In genomic region chr12:54985257-54986051, GRCm38 (mm10) we compare ENCODE assay signal across 8 mouse cellular contexts. TPM values are rescaled to one million over a fixed set of nuclear protein-coding genes. Genes with fewer than 3 reads are reported as not detected.
DNase-seq lines count a peak whose midpoint lies in the region; ATAC-seq and TF ChIP-seq lines count a peak whose summit lies in the region.

No protein-coding gene starts in this region.

- no peaks in the 10 kb centered on the region for H3K27me3 ChIP-seq in embryonic facial prominence, embryonic 10.5 days (replicated peaks; ENCODE audit: low read depth, poor library complexity, severe bottlenecking)
- H3K27me3 ChIP-seq in heart, adult 2 months (ENCODE audit: control insufficient read depth, insufficient read depth, low read length): no peaks in the 10 kb centered on the region
- no peaks in the 10 kb centered on the region for H3K27me3 ChIP-seq in kidney, adult 2 months (replicated peaks; ENCODE audit: control insufficient read depth, insufficient read depth, low read length)
- H3K27me3 ChIP-seq in liver, embryonic 14.5 days (ENCODE audit: control insufficient read depth, insufficient read depth, low read length): no peaks in the 10 kb centered on the region
- no peaks in the 10 kb centered on the region for H3K27me3 ChIP-seq in stomach, embryonic 16.5 days (ENCODE audit: control insufficient read depth, insufficient read depth, low read length)

- ATAC-seq in liver, embryonic 14.5 days (ENCODE audit: insufficient read depth): peak; percentile 71
- peak; percentile 77 for ATAC-seq in stomach, embryonic 16.5 days (ENCODE audit: insufficient read depth, low FRiP score)

- DNase-seq in 3134 (ENCODE audit: extremely low read depth, insufficient read length, low spot score): peak; percentile 68
- DNase-seq in adrenal gland, adult 2 months: peak; percentile 81
- DNase-seq in embryonic facial prominence, embryonic 10.5 days (ENCODE audit: low spot score): peak; percentile 77
- peak; percentile 80 to 81 for DNase-seq in heart, adult 2 months
- DNase-seq in kidney, adult 2 months: peak; percentile 66
- DNase-seq in liver, embryonic 14.5 days (ENCODE audit: low read depth in 3 of 3, low spot score in 3 of 3): peak in 2 of 3 experiments; percentile 30 to 37
- peak; percentile 82 for DNase-seq in neural tube, embryonic 10.5 days (ENCODE audit: extremely low spot score, low spot score)

- H3K4me3 ChIP-seq in embryonic facial prominence, embryonic 10.5 days: peak overlapping the region; percentile 97
- peak overlapping the region; percentile 87 for H3K4me3 ChIP-seq in heart, adult 2 months
- peak overlapping the region; percentile 86 for H3K4me3 ChIP-seq in kidney, adult 2 months (ENCODE audit: insufficient read depth, low read depth, low read length)
- H3K4me3 ChIP-seq in liver, embryonic 14.5 days (ENCODE audit: insufficient read depth in 1 of 2, low read depth in 2 of 2, low read length in 2 of 2): peak overlapping the region; percentile 85 to 95
- H3K4me3 ChIP-seq in stomach, embryonic 16.5 days (replicated peaks; ENCODE audit: low read length): peak overlapping the region; percentile 90

- H3K9ac ChIP-seq in heart, adult 2 months (ENCODE audit: low read depth, low read length): peak overlapping the region; percentile 92
- peak overlapping the region; percentile 90 for H3K9ac ChIP-seq in liver, embryonic 14.5 days (replicated peaks)
- peak overlapping the region; percentile 93 for H3K9ac ChIP-seq in stomach, embryonic 16.5 days (ENCODE audit: low read length)

- no peaks in the 10 kb centered on the region for H3K79me2 ChIP-seq in heart, adult 2 months (replicated peaks; ENCODE audit: control insufficient read depth, insufficient read depth, low read length)

- no peak for TF ChIP-seq POLR2A in heart, adult 2 months (IDR thresholded peaks at IDR 0.05; ENCODE audit: insufficient read depth, low read depth, low read length)
- no peak for TF ChIP-seq POLR2A in kidney, adult 2 months (IDR thresholded peaks at IDR 0.05; ENCODE audit: low read depth, low read length)

- WGBS in embryonic facial prominence, embryonic 10.5 days: under 1% methylated on average over 112 of the region's 117 CpGs
- under 1% methylated on average over 106 of the region's 117 CpGs for whole genome bisulfite sequencing in heart, adult 2 months
- under 1% methylated on average over 111 of the region's 117 CpGs for WGBS in kidney, adult 2 months
- under 1% methylated on average over 91 of the region's 117 CpGs for WGBS in liver, embryonic 14.5 days (ENCODE audit: insufficient replicate concordance)
- under 1% methylated on average over 117 of the region's 117 CpGs for WGBS in stomach, embryonic 16.5 days

- peak; percentile 11; the same call in 1 of the 2 replicates for TF ChIP-seq CTCF in heart, adult 2 months (IDR thresholded peaks at IDR 0.05)
- no peak for TF ChIP-seq CTCF in kidney, adult 2 months (conservative IDR thresholded peaks at IDR 0.05; ENCODE audit: insufficient read depth, insufficient read length, low read depth, low read length)
- TF ChIP-seq CTCF in liver, embryonic 14.5 days (IDR thresholded peaks at IDR 0.05; ENCODE audit: low read depth): no peak

- peaks cover 28% of the 10 kb centered on the region for H3K4me1 ChIP-seq in embryonic facial prominence, embryonic 10.5 days
- H3K4me1 ChIP-seq in heart, adult 2 months (ENCODE audit: control insufficient read depth, insufficient read depth, low read length): no peaks in the 10 kb centered on the region
- H3K4me1 ChIP-seq in kidney, adult 2 months (ENCODE audit: control insufficient read depth, insufficient read depth, low read length): peaks cover 3% of the 10 kb centered on the region; the same call in 1 of the 2 replicates
- H3K4me1 ChIP-seq in liver, embryonic 14.5 days (replicated peaks; ENCODE audit: control insufficient read depth in 2 of 2, insufficient read depth in 2 of 2, low read length in 1 of 2): peaks cover 25 to 28% of the 10 kb centered on the region in 2 experiments
- peaks cover 5% of the 10 kb centered on the region; the same call in 1 of the 2 replicates for H3K4me1 ChIP-seq in stomach, embryonic 16.5 days (ENCODE audit: control insufficient read depth, insufficient read depth, low read length)

- intact Hi-C loops in heart, adult 2 months (cut with DNase I): loop anchor here (5.0 to 10.0 kb wide), 2 partner anchors 151 to 317 kb away; partner anchors contain the start of gene Ppp2r3c

- peaks cover 22% of the 10 kb centered on the region for H3K36me3 ChIP-seq in embryonic facial prominence, embryonic 10.5 days (replicated peaks)
- H3K36me3 ChIP-seq in heart, adult 2 months (ENCODE audit: control insufficient read depth, insufficient read depth, low read length): no peaks in the 10 kb centered on the region
- H3K36me3 ChIP-seq in kidney, adult 2 months (ENCODE audit: control insufficient read depth, insufficient read depth, low read length): no peaks in the 10 kb centered on the region
- peaks cover 5% of the 10 kb centered on the region; the same call in 1 of the 2 replicates for H3K36me3 ChIP-seq in liver, embryonic 14.5 days (replicated peaks; ENCODE audit: control insufficient read depth, insufficient read depth, low read depth)
- no peaks in the 10 kb centered on the region for H3K36me3 ChIP-seq in stomach, embryonic 16.5 days (ENCODE audit: control insufficient read depth, insufficient read depth, low read length)

- TF ChIP-seq EP300 in heart, adult 2 months (IDR thresholded peaks at IDR 0.05; ENCODE audit: insufficient read depth, low read depth, low read length): no peak
- no peak for TF ChIP-seq EP300 in liver, embryonic 14.5 days (IDR thresholded peaks at IDR 0.05; ENCODE audit: low read depth)

- H3K27ac ChIP-seq in embryonic facial prominence, embryonic 10.5 days (replicated peaks): peak overlapping the region; percentile 95
- H3K27ac ChIP-seq in heart, adult 2 months: peak overlapping the region; percentile 82
- H3K27ac ChIP-seq in kidney, adult 2 months (ENCODE audit: insufficient read depth, low read depth, low read length): peak overlapping the region; percentile 37
- H3K27ac ChIP-seq in liver, embryonic 14.5 days: peak overlapping the region; percentile 90
- H3K27ac ChIP-seq in stomach, embryonic 16.5 days (ENCODE audit: low read length): peak overlapping the region; percentile 94

- H3K4me2 ChIP-seq in liver, embryonic 14.5 days (ENCODE audit: low read depth): peak overlapping the region; percentile 92
- peak overlapping the region; percentile 88 for H3K4me2 ChIP-seq in stomach, embryonic 16.5 days (ENCODE audit: low read depth, low read length)

- H3K9me3 ChIP-seq in embryonic facial prominence, embryonic 10.5 days: no peaks in the 10 kb centered on the region
- H3K9me3 ChIP-seq in liver, embryonic 14.5 days (ENCODE audit: control insufficient read depth, low read length): no peaks in the 10 kb centered on the region
- H3K9me3 ChIP-seq in stomach, embryonic 16.5 days (replicated peaks; ENCODE audit: control insufficient read depth, low read length): no peaks in the 10 kb centered on the region

RNA-seq across cellular contexts. Expression of gene Gm20403, which starts 0.9 kb away (rescaled TPM):
- not detected for total RNA-seq in adrenal gland, adult 2 months (2021)
- polyA plus RNA-seq in adrenal gland, adult 2 months (2012; rRNA removed): not detected in 2 replicates
- not detected in 2 replicates for polyA plus RNA-seq in embryonic facial prominence, embryonic 10.5 days (2016; fragmentation: Nextera tagmentation; extraction: Ambion mirVana)
- not detected for total RNA-seq in heart, adult 2 months (2021)
- polyA plus RNA-seq in heart, adult 2 months (2012; rRNA removed): not detected in 2 replicates
- polyA plus RNA-seq in kidney, adult 2 months (2012; rRNA removed): not detected in 2 replicates
- not detected in 2 replicates for polyA plus RNA-seq in liver, embryonic 14.5 days (2012; rRNA removed)
- not detected in 2 replicates for polyA plus RNA-seq in liver, embryonic 14.5 days (2014; fragmentation: Nextera tagmentation; extraction: Ambion mirVana)
- not detected in 2 replicates for polyA plus RNA-seq in stomach, embryonic 16.5 days (2015; fragmentation: Nextera tagmentation; extraction: Ambion mirVana)

RNA-seq across cellular contexts. Expression of gene Baz1a, which starts 28.7 kb away (rescaled TPM):
- 10 to 100 TPM; 16.5 to 37.6 TPM for total RNA-seq in adrenal gland, adult 2 months (2021)
- polyA plus RNA-seq in adrenal gland, adult 2 months (2012; rRNA removed): 0.44 and 1.4 TPM in 2 replicates
- polyA plus RNA-seq in embryonic facial prominence, embryonic 10.5 days (2016; fragmentation: Nextera tagmentation; extraction: Ambion mirVana): 34.5 and 38.0 TPM in 2 replicates
- 1 to 10 TPM; 7.0 to 7.8 TPM for total RNA-seq in heart, adult 2 months (2021)
- 1.4 and 3.9 TPM in 2 replicates for polyA plus RNA-seq in heart, adult 2 months (2012; rRNA removed)
- polyA plus RNA-seq in kidney, adult 2 months (2012; rRNA removed): 2.6 and 3.8 TPM in 2 replicates
- 9.6 and 17.7 TPM in 2 replicates for polyA plus RNA-seq in liver, embryonic 14.5 days (2012; rRNA removed)
- polyA plus RNA-seq in liver, embryonic 14.5 days (2014; fragmentation: Nextera tagmentation; extraction: Ambion mirVana): 26.4 and 28.0 TPM in 2 replicates
- polyA plus RNA-seq in stomach, embryonic 16.5 days (2015; fragmentation: Nextera tagmentation; extraction: Ambion mirVana): 16.4 and 18.0 TPM in 2 replicates

Comparison
In these comparisons a context has a peak if more than half of its experiments do, and no peak if none do; other contexts are left out.
1. Peak in every context shown above with its lines: DNase-seq, ATAC-seq, H3K4me3 ChIP-seq and H3K27ac ChIP-seq.
2. H3K27ac ChIP-seq: peak in every context shown above with its lines; median percentile 95 in embryonic facial prominence, embryonic 10.5 days; 94 in stomach, embryonic 16.5 days; 90 in liver, embryonic 14.5 days; 82 in heart, adult 2 months; 37 in kidney, adult 2 months.